Mouse (Mus musculus) E14TG2a.4 (cell line): ENCODE measurements around the gene Pan3.

Experiments used
- CTCF ChIP-seq: conservative IDR thresholded peaks from 2 replicates; pipeline ENCODE4 v1.5.1; 2014; ENCODE audit warnings: low read length
- POU5F1 ChIP-seq: IDR thresholded peaks from 2 replicates; pipeline ENCODE4 v1.6.1; 2014; ENCODE audit warnings: low read length, borderline replicate concordance

GRCm38 (mm10) chr5:147577003-147577402, 147.0 kb downstream of the Pan3 start:
- no peak for TF ChIP-seq CTCF
- no peak for TF ChIP-seq POU5F1
